Mouse (Mus musculus): ENCODE data around the gene Zc3h10.

GRCm38 (mm10) chr10:128520591-128520990 lies 27.0 kb downstream of the Zc3h10 start:
- TF ChIP-seq CTCF (IDR thresholded peaks at IDR 0.05; ENCODE audit: extremely low read depth, insufficient read depth, low read length) = no peak
- no peak for TF ChIP-seq POLR2A (IDR thresholded peaks at IDR 0.05; ENCODE audit: extremely low read depth, insufficient read depth, low read length)

All from cortical plate, adult 2 months (tissue).